1 mouse cellular context compared by ENCODE assay signal in the genomic region with DNA sequence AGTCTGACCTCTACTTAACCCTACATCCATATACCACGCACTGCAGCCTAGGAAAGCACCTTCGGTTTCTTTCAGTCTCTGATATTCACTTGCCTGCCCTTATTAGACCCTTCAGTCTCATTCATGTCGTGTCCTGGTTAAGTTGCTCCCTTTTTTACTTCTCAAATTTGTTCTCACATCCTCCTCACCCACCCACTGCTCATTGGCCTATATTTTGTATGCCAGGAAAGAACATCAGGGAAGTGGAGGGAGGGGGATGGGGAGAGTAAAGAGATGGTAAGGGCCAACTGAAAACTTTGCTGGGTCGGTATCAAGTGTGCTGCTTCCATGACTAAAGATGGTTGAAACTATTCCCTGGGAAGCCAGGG.
TF ChIP-seq lines count a peak whose summit lies in the region.

No protein-coding gene starts in this region.

TF ChIP-seq in CH12.LX, 34 proteins besides CTCF, POLR2A, EP300 and RAD21 (continued from another document):
- TF ChIP-seq PAX5 (IDR thresholded peaks at IDR 0.05; ENCODE audit: low read length) (no peak), CHD1 (IDR thresholded peaks at IDR 0.05; ENCODE audit: low read depth, low read length) (no peak; the same call in 1 of the 2 replicates), E2F4 (IDR thresholded peaks at IDR 0.05; ENCODE audit: insufficient replicate concordance, low read depth, low read length) (no peak), ETS1 (conservative IDR thresholded peaks at IDR 0.05; ENCODE audit: low read depth, low read length) (peak; percentile 61), MYC (IDR thresholded peaks at IDR 0.05; ENCODE audit: low read depth, low read length) (0 out of 2 replicates have a peak, but pooled peaks have one; percentile 4), BHLHE40 (IDR thresholded peaks at IDR 0.05; ENCODE audit: low read depth, low read length) (no peak), ZNF384 (IDR thresholded peaks at IDR 0.05; ENCODE audit: low read depth, low read length) (peak; percentile 31; the same call in 1 of the 2 replicates), MAX (IDR thresholded peaks at IDR 0.05; ENCODE audit: low read length) (no peak; the same call in 1 of the 2 replicates), POLR2AphosphoS2 (IDR thresholded peaks at IDR 0.05; ENCODE audit: low read depth, low read length) (no peak), NRF1 (IDR thresholded peaks at IDR 0.05; ENCODE audit: low read depth, low read length) (peak; percentile 14; the same call in 1 of the 2 replicates), MXI1 (IDR thresholded peaks at IDR 0.05; ENCODE audit: low read depth, low read length) (no peak), MAFK (IDR thresholded peaks at IDR 0.05; ENCODE audit: insufficient replicate concordance, low read length) (no peak), NELFE (IDR thresholded peaks at IDR 0.05; ENCODE audit: low read depth, low read length) (0 out of 2 replicates have a peak, but pooled peaks have one; percentile 28), TCF12 (IDR thresholded peaks at IDR 0.05; ENCODE audit: low read depth, low read length) (peak; percentile 43; the same call in 1 of the 2 replicates), SIN3A (IDR thresholded peaks at IDR 0.05; ENCODE audit: low read length) (peak; percentile 18; the same call in 1 of the 2 replicates)
